Comparison of ENCODE assay signal across 12 mouse cellular contexts in genomic region chr9:45261466-45261865, GRCm38 (mm10). TPM values are rescaled to one million over a fixed set of nuclear protein-coding genes. Genes with fewer than 3 reads are reported as not detected.
DNase-seq lines count a peak whose midpoint lies in the region; ATAC-seq and TF ChIP-seq lines count a peak whose summit lies in the region.
"Had no signal": no experiment of that assay in that cellular context is flagged by ENCODE, and none has a peak within 500 bp of the region (broad histone marks: within the 10 kb centered on the region; RNA-seq: fewer than 3 reads in every experiment).

No protein-coding gene starts in this region.

- peak; percentile 65 for DNase-seq in hindbrain, postnatal 0 days (ENCODE audit: low spot score)
- DNase-seq in adrenal gland, adult (ENCODE audit: inconsistent age in 2 of 2, low spot score in 1 of 2), result peak; percentile 67 to 90
- peak; percentile 85 for DNase-seq in cerebellum, adult 11 months
- peak; percentile 72 to 76 for DNase-seq in kidney, adult 8-10 months
- no peak for DNase-seq in embryo, embryonic 11 days
- DNase-seq in thymus, postnatal 25 days, result no peak
- DNase-seq: lung, postnatal 14 days had no signal

- no peak for ATAC-seq in hindbrain, postnatal 0 days
- ATAC-seq in hindbrain, embryonic 16.5 days, result no peak
- ATAC-seq in megakaryocyte, adult 5-6 weeks (ENCODE audit: poor library complexity, severe bottlenecking), result no peak

- WGBS in hindbrain, postnatal 0 days, result 61% methylated on average over 4 of the region's 4 CpGs
- WGBS in hindbrain, embryonic 16.5 days, result 54% methylated on average over 4 of the region's 4 CpGs

- no peak for TF ChIP-seq CTCF in hindbrain, postnatal 0 days (IDR thresholded peaks at IDR 0.05; ENCODE audit: low read depth)

- no peak overlapping the region for H3K27ac ChIP-seq in hindbrain, postnatal 0 days
- H3K27ac ChIP-seq in hindbrain, embryonic 16.5 days (ENCODE audit: low read depth, low read length), result no peak overlapping the region; the same call in 1 of the 2 replicates
- H3K27ac ChIP-seq: embryonic facial prominence, embryonic 10.5 days; kidney, postnatal 0 days; neural tube, embryonic 13.5 days had no signal

- no peaks in the 10 kb centered on the region for H3K4me1 ChIP-seq in hindbrain, postnatal 0 days (ENCODE audit: insufficient read depth, low read length)
- H3K4me1 ChIP-seq in hindbrain, embryonic 16.5 days (ENCODE audit: control insufficient read depth, insufficient read depth, low read depth, low read length), result peaks cover 2% of the 10 kb centered on the region
- H3K4me1 ChIP-seq: embryonic facial prominence, embryonic 10.5 days; neural tube, embryonic 13.5 days had no signal

- H3K4me3 ChIP-seq in hindbrain, postnatal 0 days (ENCODE audit: low read length), result no peak overlapping the region
- H3K4me3 ChIP-seq in hindbrain, embryonic 16.5 days (ENCODE audit: low read length), result no peak overlapping the region
- H3K4me3 ChIP-seq: embryonic facial prominence, embryonic 10.5 days; neural tube, embryonic 13.5 days had no signal

- H3K9ac ChIP-seq in hindbrain, postnatal 0 days (replicated peaks; ENCODE audit: low read length), result no peak overlapping the region
- H3K9ac ChIP-seq in hindbrain, embryonic 16.5 days (ENCODE audit: low read depth, low read length), result no peak overlapping the region
- H3K9ac ChIP-seq: neural tube, embryonic 13.5 days had no signal

- H3K27me3 ChIP-seq in hindbrain, postnatal 0 days (ENCODE audit: insufficient read depth, low read length), result no peaks in the 10 kb centered on the region
- no peaks in the 10 kb centered on the region for H3K27me3 ChIP-seq in hindbrain, embryonic 16.5 days (replicated peaks; ENCODE audit: control insufficient read depth, insufficient read depth, low read length)
- H3K27me3 ChIP-seq: neural tube, embryonic 13.5 days had no signal

- H3K4me2 ChIP-seq in hindbrain, postnatal 0 days (ENCODE audit: low read depth, low read length), result no peak overlapping the region
- H3K4me2 ChIP-seq in hindbrain, embryonic 16.5 days (ENCODE audit: low read length), result no peak overlapping the region
- H3K4me2 ChIP-seq: neural tube, embryonic 13.5 days had no signal

- no peaks in the 10 kb centered on the region for H3K9me3 ChIP-seq in hindbrain, postnatal 0 days (ENCODE audit: low read length)
- no peaks in the 10 kb centered on the region for H3K9me3 ChIP-seq in hindbrain, embryonic 16.5 days (ENCODE audit: control insufficient read depth, low read length)
- H3K9me3 ChIP-seq: embryonic facial prominence, embryonic 10.5 days; neural tube, embryonic 13.5 days had no signal

- no peaks in the 10 kb centered on the region for H3K36me3 ChIP-seq in hindbrain, postnatal 0 days (ENCODE audit: insufficient read depth, low read length)
- no peaks in the 10 kb centered on the region for H3K36me3 ChIP-seq in hindbrain, embryonic 16.5 days (ENCODE audit: control insufficient read depth, insufficient read depth, low read length)
- H3K36me3 ChIP-seq: embryonic facial prominence, embryonic 10.5 days; neural tube, embryonic 13.5 days had no signal

RNA-seq across cellular contexts. Expression of gene Il10ra, which starts 7.5 kb away (rescaled TPM):
- 1.4 and 1.5 TPM in 2 replicates for total RNA-seq in hindbrain, postnatal 0 days (2014; rRNA removed)
- 0.70 and 0.83 TPM in 2 replicates for polyA plus RNA-seq in hindbrain, postnatal 0 days (2015; fragmentation: Nextera tagmentation; extraction: Ambion mirVana)
- polyA plus RNA-seq in hindbrain, embryonic 16.5 days (2015; fragmentation: Nextera tagmentation; extraction: Ambion mirVana), result 0.70 and 0.94 TPM in 2 replicates
- 33.9 and 37.2 TPM in 2 replicates for total RNA-seq in megakaryocyte, adult 5-6 weeks (2015)
- total RNA-seq in megakaryocyte, adult 5-6 weeks (2017), result 68.7 and 77.1 TPM in 2 replicates

RNA-seq across cellular contexts. Expression of gene Tmprss13, which starts 57.4 kb away (rescaled TPM):
- 0.04 TPM in 1 of 2 replicates, not detected in the other for total RNA-seq in hindbrain, postnatal 0 days (2014; rRNA removed)
- polyA plus RNA-seq in hindbrain, postnatal 0 days (2015; fragmentation: Nextera tagmentation; extraction: Ambion mirVana), result not detected in 2 replicates
- polyA plus RNA-seq in hindbrain, embryonic 16.5 days (2015; fragmentation: Nextera tagmentation; extraction: Ambion mirVana), result 0.06 TPM in 1 of 2 replicates, not detected in the other
- total RNA-seq in megakaryocyte, adult 5-6 weeks (2015), result not detected in 2 replicates
- 0.15 TPM in 1 of 2 replicates, not detected in the other for total RNA-seq in megakaryocyte, adult 5-6 weeks (2017)
- polyA plus RNA-seq: neural tube, embryonic 13.5 days had no signal

RNA-seq across cellular contexts. Expression of gene Tmprss4, which starts 57.6 kb away (rescaled TPM):
- 1.1 TPM in 1 of 2 replicates, not detected in the other for total RNA-seq in hindbrain, postnatal 0 days (2014; rRNA removed)
- polyA plus RNA-seq in hindbrain, postnatal 0 days (2015; fragmentation: Nextera tagmentation; extraction: Ambion mirVana), result not detected in 2 replicates
- polyA plus RNA-seq in hindbrain, embryonic 16.5 days (2015; fragmentation: Nextera tagmentation; extraction: Ambion mirVana), result not detected in 2 replicates
- 0.34 TPM in 1 of 2 replicates, not detected in the other for total RNA-seq in megakaryocyte, adult 5-6 weeks (2015)
- total RNA-seq in megakaryocyte, adult 5-6 weeks (2017), result 0.07 TPM in 1 of 2 replicates, not detected in the other
- polyA plus RNA-seq: neural tube, embryonic 13.5 days had no signal

Comparison
In these comparisons a context has a peak if more than half of its experiments do, and no peak if none do; other contexts are left out.
1. DNase-seq: peak in hindbrain, postnatal 0 days (single experiment), adrenal gland, adult (2 of 2), cerebellum, adult 11 months (single experiment) and kidney, adult 8-10 months (2 of 2); none in embryo, embryonic 11 days (single experiment) and thymus, postnatal 25 days (single experiment).
2. RNA of gene Il10ra, which starts 7.5 kb away (total RNA-seq): 33.9 to 77.1 TPM in megakaryocyte, adult 5-6 weeks; 1.4 to 1.5 TPM in hindbrain, postnatal 0 days; every median in the first group is over 10 times any median in the second.